Mouse (Mus musculus) embryo, embryonic 11.5 days (tissue): ENCODE measurements at regions not wholly inside any gene's neighbourhood (a gene's known extent, or its start where the extent isn't known, plus 50 kb on each side); places are given as distances from the start of the nearest gene placed in this dataset.

ENCODE experiments used
- DNase-seq: peaks from one replicate; pipeline ENCODE4 v3.0.0-alpha.2; 2012; ENCODE audit warnings: low read depth, low spot score

DNA sequence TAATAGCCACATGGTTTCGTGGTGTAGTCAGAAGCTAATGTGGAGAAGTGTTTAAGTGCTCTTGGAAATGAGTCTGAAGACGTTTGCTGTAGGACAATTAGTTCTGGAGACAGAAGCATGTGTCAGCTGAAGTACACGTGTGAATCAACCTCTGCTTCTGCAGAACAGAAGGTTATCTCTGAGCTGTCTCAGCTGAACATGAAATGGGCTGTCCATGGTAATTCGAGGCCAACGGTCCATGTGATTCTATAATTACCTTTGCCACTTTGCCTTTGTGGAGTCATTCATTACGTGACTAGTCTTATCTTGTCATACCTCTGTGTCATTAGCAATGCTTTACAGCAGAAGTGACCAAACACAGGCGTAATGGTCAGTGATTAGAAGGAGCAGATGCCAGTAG is 295.6 kb upstream of the Veph1 start:
- DNase-seq = no peak

DNA sequence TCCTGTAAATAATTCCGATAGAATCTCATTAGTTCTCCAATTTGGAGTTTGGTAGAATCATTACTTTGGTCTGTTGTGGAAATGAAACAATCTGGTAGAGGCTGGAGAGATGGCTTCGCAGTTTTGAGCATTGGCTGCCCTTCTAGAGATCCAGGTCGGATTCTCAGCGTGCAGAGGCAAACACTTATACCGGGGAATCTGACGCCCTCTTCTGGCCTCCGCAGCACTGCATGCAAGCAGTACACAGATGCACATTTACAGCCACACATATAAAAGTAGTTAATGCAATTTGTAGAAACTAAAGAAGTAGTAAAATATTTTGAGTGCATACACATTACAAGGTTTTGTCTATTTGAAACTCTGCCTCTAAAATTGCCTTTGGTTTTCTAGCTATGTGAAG is 294.1 kb upstream of the Veph1 start:
- DNase-seq = no peak

DNA sequence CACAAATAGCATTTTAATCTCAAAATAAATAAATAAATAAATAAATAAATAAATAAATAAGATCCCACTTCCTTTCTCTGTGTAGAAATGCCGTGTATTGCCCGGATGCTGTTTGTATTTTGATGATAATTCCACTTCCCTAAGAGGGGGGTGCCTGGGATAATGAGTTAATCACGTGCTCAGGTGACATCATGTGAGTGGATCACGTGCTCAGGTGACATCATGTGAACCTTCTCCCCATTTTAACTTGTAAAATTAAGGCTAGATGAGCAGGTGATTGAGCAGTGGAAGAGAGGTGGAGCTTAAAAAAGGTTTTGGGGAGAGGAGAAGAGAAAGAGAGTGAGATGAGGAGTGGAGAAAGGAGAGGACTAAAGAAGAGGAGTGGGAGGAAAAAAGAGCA is 292.8 kb upstream of the Veph1 start:
- DNase-seq = no peak

DNA sequence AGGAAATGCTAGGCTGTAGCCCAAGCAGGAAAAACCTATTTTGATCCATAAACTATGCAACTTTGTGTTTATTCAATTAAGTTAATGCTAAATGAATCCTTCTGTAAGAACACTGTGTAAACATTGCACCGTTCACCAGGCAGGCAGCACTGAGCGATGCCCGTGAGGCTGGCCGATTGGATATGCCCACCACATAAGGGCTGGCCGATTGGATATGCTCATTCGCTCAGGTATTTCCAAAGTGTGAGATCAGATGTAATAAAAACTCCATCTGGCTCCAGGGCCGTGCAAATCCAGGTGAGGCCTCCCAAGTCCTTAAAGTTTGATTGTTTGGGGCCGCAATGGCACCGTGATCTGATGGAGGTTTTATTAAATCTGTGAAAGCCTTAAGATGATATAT is 288.2 kb upstream of the Veph1 start:
- no peak for DNase-seq

DNA sequence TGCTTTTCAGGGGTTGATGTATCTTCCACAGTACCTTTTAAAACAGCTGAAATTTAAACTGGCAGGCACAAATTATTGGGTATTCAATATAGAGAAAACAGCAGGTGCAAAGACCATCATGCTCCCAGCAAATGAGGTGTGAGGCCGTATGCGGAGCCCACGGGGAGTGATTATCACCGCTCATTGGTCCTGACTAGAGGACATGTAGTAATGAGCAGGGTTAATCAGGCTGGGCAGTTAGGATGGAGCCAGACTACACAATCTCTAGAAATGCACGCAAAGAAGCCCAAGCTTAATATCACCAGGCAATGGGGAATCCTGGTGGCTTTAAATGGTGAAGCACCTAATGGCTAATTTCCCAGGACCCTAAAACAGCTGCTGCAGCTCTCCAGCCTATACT is 287.5 kb upstream of the Veph1 start:
- DNase-seq = no peak

DNA sequence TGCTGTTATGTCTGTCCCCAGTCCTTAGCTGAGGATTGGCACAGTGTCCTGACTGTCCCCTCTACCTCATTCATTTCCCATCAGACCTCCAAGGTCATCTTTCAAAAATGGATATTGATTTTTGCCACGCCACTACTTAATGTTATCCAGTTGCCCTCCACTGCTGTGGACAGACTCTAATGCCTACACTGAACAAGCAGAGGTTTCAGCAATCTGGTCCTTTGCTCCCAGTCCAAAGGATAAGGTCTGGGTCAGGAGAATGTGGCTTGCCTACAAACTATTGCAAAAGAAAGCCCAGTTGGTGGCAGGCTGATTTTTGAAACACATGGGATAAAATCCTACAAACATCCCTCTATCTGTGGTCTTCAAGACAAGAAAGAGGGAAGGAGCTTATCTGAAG is 280.0 kb upstream of the Veph1 start:
- DNase-seq = no peak

DNA sequence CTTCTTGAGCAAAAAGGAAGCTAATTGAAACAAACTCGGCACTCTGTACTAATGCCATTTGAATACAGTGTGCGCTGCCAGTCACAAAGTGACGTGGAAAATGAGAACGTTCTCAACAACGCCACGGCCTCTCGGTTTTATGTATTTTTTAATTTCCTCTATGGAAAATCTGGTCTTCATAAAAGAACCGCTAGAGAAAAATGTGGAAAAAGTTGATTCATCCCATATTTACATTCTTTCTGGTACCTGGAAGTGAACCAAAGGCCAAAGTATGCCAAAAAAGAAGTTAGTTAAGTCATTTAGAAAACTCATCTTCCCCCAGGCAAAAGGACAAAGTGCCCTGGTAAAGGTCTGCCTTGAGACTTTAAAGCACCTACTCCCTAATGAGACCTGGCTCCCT is 277.7 kb upstream of the Veph1 start:
- no peak for DNase-seq

DNA sequence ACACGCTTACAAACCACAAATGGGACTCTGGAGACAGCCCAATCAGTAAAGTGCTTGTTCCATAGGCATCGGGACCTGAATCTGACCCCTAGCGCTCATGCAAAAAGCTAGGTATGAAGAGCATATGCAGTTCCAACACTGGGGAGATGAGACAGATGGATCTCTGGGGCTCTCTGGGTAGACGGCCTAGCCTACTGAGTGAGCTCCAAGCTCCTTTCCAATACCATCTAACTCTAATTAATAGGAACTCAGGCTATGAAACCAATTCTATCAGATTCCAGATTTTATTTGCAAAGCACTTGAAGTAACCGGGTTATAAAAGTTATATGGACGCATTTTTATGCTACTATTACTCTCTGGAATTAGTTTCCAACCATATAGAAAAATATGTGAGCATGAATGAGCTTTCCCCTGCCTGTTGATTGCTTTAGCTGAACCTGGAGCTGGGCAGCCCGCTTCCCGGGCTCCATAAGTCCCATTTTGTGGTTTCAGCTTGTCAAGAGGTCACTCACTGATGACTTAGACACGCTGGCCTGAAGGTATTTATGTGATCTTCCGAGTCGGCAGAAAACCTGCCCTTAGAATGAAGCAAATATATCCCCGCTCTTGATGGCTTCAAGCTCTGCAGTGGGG is 276.4 kb upstream of the Veph1 start:
- DNase-seq = no peak

DNA sequence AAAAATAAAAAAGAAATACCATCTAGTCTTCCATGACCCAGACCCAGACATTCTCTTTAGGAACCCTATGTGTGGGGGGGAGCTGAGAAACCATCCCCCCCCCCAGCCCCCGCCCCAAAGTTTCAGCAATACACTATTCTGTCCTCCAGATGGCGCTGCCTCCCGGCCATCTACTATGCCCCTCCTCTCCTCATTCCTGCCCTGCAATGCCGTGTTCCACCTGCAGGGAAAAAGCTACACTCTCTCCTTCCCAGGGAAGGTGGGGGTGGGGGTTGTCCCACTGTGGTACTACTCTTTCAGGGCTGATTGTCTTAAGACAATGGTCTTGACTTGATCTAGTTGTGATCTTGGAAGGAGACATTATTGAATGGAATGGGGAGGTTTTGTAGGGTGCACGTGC is 273.7 kb upstream of the Veph1 start:
- no peak for DNase-seq

DNA sequence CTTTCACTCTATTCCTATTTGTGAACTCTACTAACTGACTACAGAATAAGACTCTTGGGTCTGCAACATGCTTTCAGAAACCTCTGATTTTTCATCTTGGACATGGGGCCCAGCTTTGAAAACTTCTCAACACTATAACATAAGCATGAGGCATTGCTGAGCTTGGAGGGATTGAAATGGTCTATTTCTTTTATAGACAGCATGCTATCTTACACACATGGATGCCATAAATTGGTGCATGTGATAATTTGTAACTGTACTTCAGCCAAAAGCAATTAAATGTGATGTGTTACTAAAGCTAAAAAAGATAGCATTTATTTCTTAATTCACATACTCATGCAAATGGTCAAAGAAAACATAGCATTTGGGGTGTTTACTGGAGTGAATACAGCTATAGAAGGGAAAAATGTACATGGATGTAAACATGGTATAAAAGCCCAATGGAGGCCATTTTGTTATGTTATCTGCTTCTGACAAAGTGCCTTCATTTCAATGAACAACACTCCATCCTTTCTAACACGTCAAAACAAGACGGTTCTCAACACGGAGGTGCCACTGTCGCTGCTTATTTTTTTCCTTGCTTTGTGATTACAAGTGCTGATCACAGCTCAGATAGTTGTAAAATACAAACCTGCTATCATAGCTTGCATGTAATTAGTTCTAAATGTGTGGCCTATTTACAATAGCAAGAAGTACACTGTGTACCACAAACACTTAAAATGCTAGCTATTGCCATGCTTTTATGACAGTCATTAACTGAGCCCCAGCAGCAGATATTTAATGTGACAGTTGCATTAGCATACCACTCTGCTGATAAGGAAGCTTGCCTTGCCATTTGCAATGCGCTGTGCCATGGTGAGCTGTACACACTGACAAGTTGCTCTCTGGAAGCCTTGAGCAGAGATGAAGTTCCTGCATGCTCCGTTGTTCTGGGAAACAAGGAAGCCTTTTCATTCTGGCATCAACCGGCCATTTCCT is 267.9 kb upstream of the Veph1 start:
- DNase-seq = no peak

DNA sequence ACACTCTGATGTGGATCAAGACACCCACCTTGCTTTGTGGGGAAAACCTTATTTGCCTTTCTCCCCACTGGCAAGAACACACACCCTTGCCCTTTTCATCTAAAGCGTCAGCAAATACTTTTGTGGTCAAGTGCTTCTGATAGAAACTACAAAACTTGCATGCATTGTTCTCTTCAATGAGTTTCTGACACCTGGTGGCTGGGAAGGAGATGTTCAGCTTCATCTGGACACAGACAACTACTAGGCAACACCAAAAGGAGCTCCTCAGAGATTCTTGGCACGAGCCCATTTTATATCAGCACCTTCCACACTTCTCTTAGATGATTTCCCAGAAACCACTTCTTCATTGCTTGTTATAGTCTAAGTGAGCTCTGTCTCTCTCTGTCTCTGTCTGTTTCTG is 266.7 kb upstream of the Veph1 start:
- DNase-seq = no peak

DNA sequence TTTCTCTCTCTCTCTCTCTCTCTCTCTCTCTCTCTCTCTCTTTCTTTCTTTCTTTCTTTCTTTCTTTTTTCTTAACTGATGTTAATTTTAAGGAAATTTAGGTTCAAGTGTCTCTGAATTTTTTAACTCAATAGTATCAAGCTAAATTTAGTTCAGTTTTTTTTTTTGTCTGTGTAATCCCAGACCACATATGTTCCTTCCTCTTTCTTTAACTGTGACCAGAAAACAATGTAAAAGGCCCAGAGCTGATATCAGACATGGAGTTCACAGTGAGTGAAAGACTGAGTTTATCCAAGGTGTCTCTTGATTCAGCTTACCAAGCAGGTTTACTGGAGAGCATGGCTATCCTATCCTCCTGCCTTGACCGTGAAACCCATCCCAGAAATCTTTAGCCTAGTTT is 258.9 kb upstream of the Veph1 start:
- DNase-seq = no peak

DNA sequence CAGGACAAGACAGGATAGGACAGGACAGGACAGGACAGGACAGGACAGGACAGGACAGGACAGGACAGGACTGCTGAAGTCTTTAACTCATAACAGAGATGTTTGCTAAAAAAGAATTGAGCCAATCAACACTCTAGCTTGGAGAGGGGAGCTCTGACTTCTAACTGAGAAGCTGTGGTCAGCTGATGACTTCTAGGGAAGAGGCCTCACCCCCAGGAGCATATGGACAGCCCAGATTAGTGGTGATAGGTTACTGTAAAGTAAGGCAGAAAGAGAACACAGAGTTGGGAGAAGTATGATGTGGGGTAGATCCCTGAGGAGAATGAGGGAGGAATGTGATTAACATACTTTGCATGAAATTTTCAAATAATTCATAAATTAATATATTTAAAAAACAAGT is 254.3 kb upstream of the Veph1 start:
- DNase-seq = no peak

DNA sequence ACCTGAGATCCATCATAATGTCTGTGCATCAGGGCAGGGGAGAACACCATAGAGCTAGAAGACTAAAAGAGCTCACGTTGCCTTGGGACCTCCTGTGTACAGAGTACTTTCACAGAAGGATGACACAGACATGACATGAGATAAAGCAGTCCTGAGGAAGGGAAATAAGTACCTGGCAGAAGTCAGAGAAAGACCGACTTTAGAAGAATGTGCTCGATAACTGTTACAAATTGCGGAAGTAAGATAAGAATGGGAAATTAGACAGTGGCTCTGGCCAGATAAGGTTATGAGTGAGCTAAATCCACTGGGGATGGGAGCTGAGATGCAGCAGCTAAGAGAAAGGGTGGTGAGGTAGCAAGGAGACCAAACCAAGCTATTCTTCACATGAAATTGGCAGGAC is 249.9 kb upstream of the Veph1 start:
- DNase-seq = no peak

DNA sequence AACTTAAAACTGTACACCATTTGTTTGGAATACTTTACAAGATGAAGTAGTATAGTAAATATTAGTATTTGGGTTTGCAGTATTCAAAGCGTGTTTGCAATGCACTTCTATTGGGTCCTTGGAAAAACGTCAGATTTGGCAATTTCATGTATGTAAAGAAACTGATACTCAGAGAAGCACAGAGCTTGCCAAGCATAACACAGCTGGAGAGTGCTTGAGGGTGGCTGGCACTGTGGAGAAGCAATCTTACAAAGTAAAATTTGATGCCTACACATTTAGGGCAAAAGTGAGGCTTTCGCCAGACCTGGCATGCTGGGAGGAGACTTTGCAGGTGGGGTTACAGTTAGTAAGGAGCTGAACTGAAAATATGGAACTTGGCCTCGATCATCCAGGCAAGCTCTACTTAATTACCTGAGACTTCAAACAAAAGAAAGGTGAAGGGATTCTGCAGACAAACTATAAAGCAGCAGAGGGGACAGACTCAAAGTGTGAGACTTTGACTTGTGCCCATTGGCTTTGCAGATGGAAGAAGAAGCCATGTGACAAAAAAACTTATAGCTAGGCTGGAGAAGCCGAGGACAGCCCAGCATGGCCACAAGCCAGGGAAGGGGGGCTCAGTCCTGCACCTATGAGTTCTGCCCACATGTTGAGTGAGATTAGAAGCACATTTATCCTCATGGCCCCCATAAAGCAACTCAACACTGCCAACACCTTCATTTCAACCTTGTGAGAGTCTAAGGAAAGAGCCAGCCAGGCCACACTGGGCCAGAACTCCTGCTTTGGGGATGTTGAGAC is 247.7 kb upstream of the Veph1 start:
- DNase-seq = no peak

DNA sequence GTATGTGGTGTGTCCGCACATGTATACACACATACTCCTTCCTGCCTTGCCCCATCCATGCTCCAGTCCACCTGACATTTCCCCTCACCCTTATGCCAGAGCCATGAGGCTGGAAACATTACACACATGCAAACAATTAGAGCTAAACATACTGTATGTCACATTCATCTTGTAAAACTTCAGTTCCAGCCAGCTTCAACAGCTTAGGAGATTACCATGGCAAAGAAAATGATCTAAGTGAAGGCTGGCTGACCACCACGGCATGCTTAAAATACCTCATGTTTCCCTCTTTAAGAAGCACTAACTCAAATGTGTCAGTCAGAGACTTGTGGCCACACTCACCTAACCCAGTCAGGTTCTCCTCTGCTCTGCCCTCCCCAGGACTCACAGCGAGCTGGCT is 246.2 kb upstream of the Veph1 start:
- DNase-seq = no peak

DNA sequence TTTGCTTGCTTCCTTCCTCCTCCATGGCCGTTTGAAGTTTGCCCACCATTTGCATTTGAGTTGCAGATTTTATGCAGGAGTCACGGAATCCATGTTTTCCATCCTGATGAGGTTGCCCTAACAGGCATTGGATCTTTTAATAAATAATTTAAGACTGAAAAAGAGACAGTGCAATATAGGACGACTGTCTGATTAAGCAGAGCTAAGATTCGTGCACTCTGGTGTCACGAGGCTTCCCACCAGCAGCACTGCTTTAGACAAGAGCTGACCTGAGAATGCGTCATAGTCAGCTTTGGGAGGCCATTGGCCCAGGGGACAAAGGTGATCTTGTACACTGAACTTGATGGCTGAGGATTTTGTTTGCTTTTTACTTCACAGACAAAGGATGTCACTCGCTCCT is 241.3 kb upstream of the Veph1 start:
- no peak for DNase-seq

DNA sequence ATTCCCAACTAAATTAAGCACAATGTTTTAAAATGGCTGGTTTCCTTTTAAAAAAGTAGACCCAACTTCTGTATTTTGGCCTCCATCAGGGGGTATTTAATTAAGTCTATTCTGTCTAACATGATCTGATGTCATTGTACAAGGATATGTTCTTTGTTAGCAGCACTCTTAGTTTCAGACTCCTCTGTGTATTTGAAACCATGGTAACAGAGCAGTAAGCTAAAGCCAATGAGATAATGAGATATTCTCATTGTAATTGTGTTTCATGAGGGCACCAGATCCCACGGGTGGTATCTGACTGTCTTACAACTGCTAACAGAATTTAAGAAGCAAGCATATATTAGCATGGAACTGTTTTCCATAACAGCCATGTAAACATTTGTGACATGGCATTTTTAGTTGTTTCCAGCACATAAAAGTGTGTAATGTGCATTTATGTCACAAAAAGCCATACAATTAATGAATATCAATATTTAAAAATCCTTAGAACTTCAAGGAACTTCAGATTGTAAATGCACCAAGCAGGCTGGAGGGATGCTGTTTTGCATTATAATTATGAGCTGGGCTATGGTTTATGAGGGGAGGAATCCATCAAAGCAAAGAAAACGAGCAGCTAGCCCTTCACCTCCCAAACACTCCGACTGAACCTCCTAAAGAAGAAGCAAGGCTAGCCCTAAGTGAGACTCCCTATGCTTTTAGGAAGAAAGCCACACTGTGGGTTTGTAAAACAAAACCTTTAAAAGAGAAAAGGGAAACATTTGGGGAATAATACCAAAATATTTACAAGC is 240.7 kb upstream of the Veph1 start:
- DNase-seq = no peak

DNA sequence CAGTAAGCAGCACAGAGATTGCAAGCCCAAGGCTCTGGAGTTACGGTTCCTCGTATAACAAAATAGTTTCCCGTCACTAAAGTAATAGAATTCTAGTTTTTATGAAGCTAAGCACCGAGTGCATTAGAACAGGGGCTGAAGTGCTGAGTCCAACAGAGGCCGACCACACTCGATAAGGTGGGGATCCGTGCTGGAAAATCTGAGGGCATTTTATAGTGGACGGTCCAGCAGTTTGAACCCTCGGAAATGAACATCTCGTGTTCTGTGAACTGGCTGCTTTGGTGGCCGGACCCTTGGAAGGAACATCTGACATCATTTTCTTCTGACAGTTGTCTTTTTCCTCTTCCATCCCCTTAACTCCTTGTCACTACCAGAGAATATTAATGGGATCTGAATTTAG is 240.0 kb upstream of the Veph1 start:
- DNase-seq = no peak

DNA sequence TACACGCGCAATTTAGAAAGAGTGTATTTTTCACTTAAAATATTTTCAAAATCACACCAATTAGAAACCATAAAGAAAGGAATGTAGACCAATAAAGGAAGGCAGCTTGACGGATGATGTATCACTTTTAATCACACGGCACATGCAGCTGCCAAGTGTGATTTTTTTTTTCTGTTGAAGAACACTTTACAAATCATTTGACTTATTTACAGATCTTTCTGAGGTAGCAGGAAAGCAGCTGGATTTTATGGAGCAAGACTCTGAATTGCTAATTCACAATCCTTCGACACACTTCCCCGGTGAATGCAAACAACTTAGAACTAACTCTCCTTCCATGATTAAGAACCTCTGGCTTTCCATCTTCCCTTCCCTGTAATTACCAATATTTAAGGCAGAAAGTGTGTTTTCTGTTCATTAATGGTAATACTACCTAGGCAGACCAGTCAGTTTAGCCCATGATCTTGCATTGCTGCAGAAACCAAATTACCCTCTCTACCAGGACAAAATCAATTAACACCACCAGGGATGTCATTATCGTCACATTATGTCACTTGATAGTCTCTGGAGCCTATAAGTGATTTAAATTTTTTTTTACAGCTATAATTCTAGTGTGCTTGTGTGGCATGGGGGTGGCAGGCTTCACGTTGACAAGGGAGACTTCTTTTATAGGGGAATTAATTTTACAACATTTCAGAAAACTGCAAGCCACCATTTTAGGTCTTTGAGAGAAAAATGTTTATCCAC is 239.3 kb upstream of the Veph1 start:
- DNase-seq = no peak

DNA sequence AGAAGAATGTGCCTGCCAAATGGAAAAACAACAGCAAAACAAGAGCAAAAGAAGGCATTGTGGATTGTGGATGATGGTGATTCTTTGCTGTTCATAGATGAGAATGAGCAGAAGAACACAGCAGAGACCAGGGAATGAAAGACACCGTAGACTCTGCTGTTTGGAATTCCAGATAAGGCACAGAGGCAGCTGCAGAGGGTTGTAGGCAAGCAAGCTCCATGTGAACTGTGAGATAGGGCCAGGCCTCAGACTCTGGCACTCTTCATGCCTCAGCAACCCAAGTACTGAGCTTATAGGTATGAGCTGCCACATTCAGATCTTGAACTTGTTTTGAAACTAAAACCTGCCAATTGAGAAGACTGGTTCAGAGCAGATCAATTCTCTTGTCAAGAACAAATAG is 223.3 kb upstream of the Veph1 start:
- no peak for DNase-seq
